Mouse (Mus musculus): ENCODE measurements around the gene Elmod3. TPM values are rescaled to one million over a fixed set of nuclear protein-coding genes. Genes with fewer than 3 reads are reported as not detected.

Gene Elmod3
- polyA plus RNA-seq, 1 experiment = 5.1 TPM

DNA sequence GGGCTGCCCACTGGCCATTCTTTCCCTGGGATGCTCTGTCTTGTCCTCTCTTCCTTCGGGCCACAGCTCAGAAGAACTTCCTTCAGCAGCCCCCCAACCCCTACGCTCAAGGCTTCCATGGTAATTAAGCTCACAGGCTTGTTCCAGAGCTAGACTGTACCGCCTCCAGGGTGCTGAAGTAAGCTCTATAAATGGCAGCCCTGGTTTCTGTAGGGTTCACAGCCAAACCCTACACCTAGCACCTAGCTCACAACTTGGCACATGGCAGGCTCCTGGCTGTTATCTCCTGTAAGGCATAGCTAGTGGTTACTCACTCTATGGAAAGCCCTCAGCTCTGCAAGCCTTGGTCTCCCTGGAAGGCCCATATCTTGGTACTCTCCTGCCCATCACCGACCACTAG is 65.6 kb downstream of the Elmod3 start:
- Histone ChIP-seq H3K36me3 (ENCODE audit: control insufficient read depth, insufficient read depth) (no peaks in the 10 kb centered on the region), H3K4me3 (ENCODE audit: insufficient read depth, poor library complexity, severe bottlenecking) (no peak overlapping the region), H3K79me3 (ENCODE audit: low read depth) (no peaks in the 10 kb centered on the region), H3ac (ENCODE audit: control insufficient read depth, insufficient read length, low read depth) (no peak overlapping the region), H3K27me3 (ENCODE audit: control insufficient read depth, insufficient read depth, insufficient read length) (no peaks in the 10 kb centered on the region), H3K79me2 (ENCODE audit: control insufficient read depth, insufficient read depth) (no peaks in the 10 kb centered on the region)
- TF ChIP-seq CEBPB (IDR thresholded peaks at IDR 0.05; ENCODE audit: low read depth) (no peak), FOSL1 (IDR thresholded peaks at IDR 0.05; ENCODE audit: insufficient read depth, low read length, poor library complexity, severe bottlenecking) (no peak), USF1 (IDR thresholded peaks at IDR 0.05; ENCODE audit: low read depth) (no peak), CTCF (IDR thresholded peaks at IDR 0.05; ENCODE audit: control insufficient read depth, insufficient read depth, insufficient read length) (no peak), MAX (IDR thresholded peaks at IDR 0.05) (no peak), MYOG (IDR thresholded peaks at IDR 0.05; ENCODE audit: control insufficient read depth, extremely low read depth, insufficient read length) (no peak), MYOD1 (IDR thresholded peaks at IDR 0.05; ENCODE audit: control insufficient read depth, insufficient read length, low read depth) (no peak)

DNA sequence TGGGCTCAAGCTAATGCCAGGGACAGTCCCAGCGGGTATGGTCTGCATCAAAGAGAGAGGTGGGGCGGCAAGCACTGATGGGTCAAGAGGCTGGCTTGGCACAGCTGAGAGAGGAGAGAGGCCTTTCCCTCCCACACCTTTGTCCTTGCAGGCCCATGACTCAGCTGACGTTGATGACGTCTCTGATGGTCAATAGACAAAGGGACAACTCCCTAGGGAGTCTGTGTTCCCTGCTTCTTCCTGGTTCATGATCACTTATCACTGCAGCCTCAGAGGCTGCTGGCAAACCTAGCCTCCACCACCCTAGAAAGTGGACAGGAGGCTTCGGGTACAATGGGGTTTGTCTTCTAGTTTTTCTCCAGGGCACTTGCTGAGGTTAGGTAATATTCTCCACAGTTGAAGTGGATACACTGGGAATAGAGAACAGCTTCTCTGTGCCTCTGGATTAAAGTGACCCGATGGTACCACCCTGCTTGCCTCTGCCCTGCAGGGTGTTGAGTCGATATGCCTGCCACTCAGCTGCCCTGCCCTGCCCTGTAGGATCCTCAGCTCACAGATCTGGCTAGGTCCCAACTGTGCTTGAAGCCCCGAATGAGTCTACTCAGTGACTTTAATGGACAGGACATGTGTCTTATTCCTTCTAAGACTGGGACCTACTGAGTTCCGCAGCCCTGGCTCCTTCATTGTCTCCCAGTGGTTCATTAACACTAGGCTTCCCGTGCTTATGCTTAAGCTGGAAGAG is 69.6 kb downstream of the Elmod3 start:
- no peaks in the 10 kb centered on the region for H3K79me2 ChIP-seq (ENCODE audit: control insufficient read depth, insufficient read depth)
- no peaks in the 10 kb centered on the region for H3K27me3 ChIP-seq (ENCODE audit: control insufficient read depth, insufficient read depth, insufficient read length)
- no peak overlapping the region for H3ac ChIP-seq (ENCODE audit: control insufficient read depth, insufficient read length, low read depth)
- H3K79me3 ChIP-seq (ENCODE audit: low read depth) = no peaks in the 10 kb centered on the region
- H3K36me3 ChIP-seq (ENCODE audit: control insufficient read depth, insufficient read depth) = no peaks in the 10 kb centered on the region
- no peak overlapping the region for H3K4me3 ChIP-seq (ENCODE audit: insufficient read depth, poor library complexity, severe bottlenecking)
- TF ChIP-seq CTCF (IDR thresholded peaks at IDR 0.05; ENCODE audit: control insufficient read depth, insufficient read depth, insufficient read length) (no peak), MYOG (IDR thresholded peaks at IDR 0.05; ENCODE audit: control insufficient read depth, extremely low read depth, insufficient read length) (no peak), MYOD1 (IDR thresholded peaks at IDR 0.05; ENCODE audit: control insufficient read depth, insufficient read length, low read depth) (no peak), MAX (IDR thresholded peaks at IDR 0.05) (no peak), USF1 (IDR thresholded peaks at IDR 0.05; ENCODE audit: low read depth) (no peak), FOSL1 (IDR thresholded peaks at IDR 0.05; ENCODE audit: insufficient read depth, low read length, poor library complexity, severe bottlenecking) (no peak), CEBPB (IDR thresholded peaks at IDR 0.05; ENCODE audit: low read depth) (no peak)

DNA sequence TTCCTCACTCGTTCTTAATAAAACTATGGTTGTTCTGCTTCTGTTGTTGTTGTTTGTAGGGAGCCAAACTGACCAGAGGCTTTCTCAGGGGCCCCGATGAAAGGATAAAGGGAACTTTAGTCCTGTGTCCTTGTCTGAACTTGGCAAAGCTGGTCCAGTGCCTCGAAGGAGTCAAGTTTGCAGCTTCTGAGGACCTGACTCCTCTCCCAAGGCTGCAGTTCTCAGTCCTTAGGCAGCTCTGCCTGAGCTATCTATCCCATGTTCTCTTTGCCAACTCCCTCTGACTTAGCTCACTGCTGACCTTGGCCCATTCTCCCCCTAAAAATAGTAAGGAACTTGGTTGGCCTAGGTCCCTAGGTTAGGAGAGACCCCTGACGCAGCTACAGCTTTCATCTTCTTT is 71.1 kb downstream of the Elmod3 start:
- Histone ChIP-seq H3K4me3 (ENCODE audit: insufficient read depth, poor library complexity, severe bottlenecking) (no peak overlapping the region), H3K27me3 (ENCODE audit: control insufficient read depth, insufficient read depth, insufficient read length) (no peaks in the 10 kb centered on the region), H3K36me3 (ENCODE audit: control insufficient read depth, insufficient read depth) (no peaks in the 10 kb centered on the region), H3K79me3 (ENCODE audit: low read depth) (no peaks in the 10 kb centered on the region), H3K79me2 (ENCODE audit: control insufficient read depth, insufficient read depth) (no peaks in the 10 kb centered on the region), H3ac (ENCODE audit: control insufficient read depth, insufficient read length, low read depth) (no peak overlapping the region)
- TF ChIP-seq CTCF (IDR thresholded peaks at IDR 0.05; ENCODE audit: control insufficient read depth, insufficient read depth, insufficient read length) (no peak), USF1 (IDR thresholded peaks at IDR 0.05; ENCODE audit: low read depth) (no peak), MYOG (IDR thresholded peaks at IDR 0.05; ENCODE audit: control insufficient read depth, extremely low read depth, insufficient read length) (no peak), CEBPB (IDR thresholded peaks at IDR 0.05; ENCODE audit: low read depth) (no peak), FOSL1 (IDR thresholded peaks at IDR 0.05; ENCODE audit: insufficient read depth, low read length, poor library complexity, severe bottlenecking) (no peak), MAX (IDR thresholded peaks at IDR 0.05) (no peak), MYOD1 (IDR thresholded peaks at IDR 0.05; ENCODE audit: control insufficient read depth, insufficient read length, low read depth) (no peak)

GRCm38 (mm10) chr6:72524160-72524559 is 74.1 kb downstream of the Elmod3 start:
- no peak overlapping the region for H3K4me3 ChIP-seq (ENCODE audit: insufficient read depth, poor library complexity, severe bottlenecking)
- H3K79me3 ChIP-seq (ENCODE audit: low read depth) = no peaks in the 10 kb centered on the region
- H3K79me2 ChIP-seq (ENCODE audit: control insufficient read depth, insufficient read depth) = no peaks in the 10 kb centered on the region
- no peak for TF ChIP-seq MYOD1 (IDR thresholded peaks at IDR 0.05; ENCODE audit: control insufficient read depth, insufficient read length, low read depth)
- TF ChIP-seq USF1 (IDR thresholded peaks at IDR 0.05; ENCODE audit: low read depth) = no peak
- TF ChIP-seq CEBPB (IDR thresholded peaks at IDR 0.05; ENCODE audit: low read depth) = no peak
- no peak for TF ChIP-seq MYOG (IDR thresholded peaks at IDR 0.05; ENCODE audit: control insufficient read depth, extremely low read depth, insufficient read length)
- TF ChIP-seq FOSL1 (IDR thresholded peaks at IDR 0.05; ENCODE audit: insufficient read depth, low read length, poor library complexity, severe bottlenecking) = no peak
- no peak for TF ChIP-seq CTCF (IDR thresholded peaks at IDR 0.05; ENCODE audit: control insufficient read depth, insufficient read depth, insufficient read length)
- H3K27me3 ChIP-seq (ENCODE audit: control insufficient read depth, insufficient read depth, insufficient read length) = no peaks in the 10 kb centered on the region
- H3ac ChIP-seq (ENCODE audit: control insufficient read depth, insufficient read length, low read depth) = no peak overlapping the region
- H3K36me3 ChIP-seq (ENCODE audit: control insufficient read depth, insufficient read depth) = no peaks in the 10 kb centered on the region

GRCm38 (mm10) chr6:72523222-72523621 is 75.0 kb downstream of the Elmod3 start:
- Histone ChIP-seq H3K79me2 (ENCODE audit: control insufficient read depth, insufficient read depth) (no peaks in the 10 kb centered on the region), H3K27me3 (ENCODE audit: control insufficient read depth, insufficient read depth, insufficient read length) (no peaks in the 10 kb centered on the region), H3K4me3 (ENCODE audit: insufficient read depth, poor library complexity, severe bottlenecking) (no peak overlapping the region), H3K36me3 (ENCODE audit: control insufficient read depth, insufficient read depth) (no peaks in the 10 kb centered on the region), H3ac (ENCODE audit: control insufficient read depth, insufficient read length, low read depth) (no peak overlapping the region), H3K79me3 (ENCODE audit: low read depth) (no peaks in the 10 kb centered on the region)
- TF ChIP-seq MYOD1 (IDR thresholded peaks at IDR 0.05; ENCODE audit: control insufficient read depth, insufficient read length, low read depth) (no peak), FOSL1 (IDR thresholded peaks at IDR 0.05; ENCODE audit: insufficient read depth, low read length, poor library complexity, severe bottlenecking) (no peak), CEBPB (IDR thresholded peaks at IDR 0.05; ENCODE audit: low read depth) (no peak), USF1 (IDR thresholded peaks at IDR 0.05; ENCODE audit: low read depth) (no peak), MAX (IDR thresholded peaks at IDR 0.05) (no peak), MYOG (IDR thresholded peaks at IDR 0.05; ENCODE audit: control insufficient read depth, extremely low read depth, insufficient read length) (no peak), CTCF (IDR thresholded peaks at IDR 0.05; ENCODE audit: control insufficient read depth, insufficient read depth, insufficient read length) (no peak)

Measured in C2C12 (cell line).